Mouse (Mus musculus) heart, embryonic 10.5 days (tissue): Measurements from ENCODE around the gene Rfc1. TPM values are rescaled to one million over a fixed set of nuclear protein-coding genes. Genes with fewer than 3 reads are reported as not detected.
"Not testable (repeated sequence)": the region's sequence is repeated elsewhere in the genome, so short reads cannot be mapped to it uniquely, and the experiment has no call there.

Source experiments
- DNase-seq: peaks from one replicate; pipeline ENCODE4 v3.0.0-alpha.2; 2017; ENCODE audit warnings: low spot score
- H3K27ac ChIP-seq: fragments of 300-500 bp; sonication (generic); 2 replicates; pipeline ENCODE4 v1.5.1; 2016; ENCODE audit warnings: mild to moderate bottlenecking
- H3K27me3 ChIP-seq: fragments of 300-500 bp; sonication (generic); 2 replicates; pipeline ENCODE4 v1.6.1; 2016; ENCODE audit warnings: mild to moderate bottlenecking; ENCODE audit not compliant: poor library complexity, insufficient read depth, severe bottlenecking
- H3K36me3 ChIP-seq: fragments of 300-500 bp; sonication (generic); 2 replicates; pipeline ENCODE4 v1.6.1; 2016; ENCODE audit warnings: mild to moderate bottlenecking, moderate library complexity
- H3K4me1 ChIP-seq: fragments of 300-500 bp; sonication (generic); 2 replicates; pipeline ENCODE4 v1.6.1; 2016; ENCODE audit warnings: mild to moderate bottlenecking
- H3K4me3 ChIP-seq: fragments of 300-500 bp; sonication (generic); 2 replicates; pipeline ENCODE4 v1.5.1; 2016; ENCODE audit warnings: mild to moderate bottlenecking, moderate library complexity
- H3K9me3 ChIP-seq: fragments of 300-500 bp; sonication (generic); 2 replicates; pipeline ENCODE4 v1.6.1; 2016; ENCODE audit warnings: mild to moderate bottlenecking, moderate library complexity
- WGBS: fragments of 180-500 bp; shearing (Covaris S2); methylation state at CpG from one replicate; pipeline ENCODE4 v1.1.7; 2016; 5-methylcytosine and 5-hydroxymethylcytosine counted together
- polyA plus RNA-seq: library from polyadenylated mRNA; unstranded; fragments of >200 nt; fragmentation: Nextera tagmentation; extraction: Ambion mirVana; gene quantifications from 2 replicates; pipeline ENCODE4 v1.2.1, GENCODE M21; 2016

Gene Rfc1
- polyA plus RNA-seq, 1 experiment from 2014 or later: 68.1 TPM

DNA sequence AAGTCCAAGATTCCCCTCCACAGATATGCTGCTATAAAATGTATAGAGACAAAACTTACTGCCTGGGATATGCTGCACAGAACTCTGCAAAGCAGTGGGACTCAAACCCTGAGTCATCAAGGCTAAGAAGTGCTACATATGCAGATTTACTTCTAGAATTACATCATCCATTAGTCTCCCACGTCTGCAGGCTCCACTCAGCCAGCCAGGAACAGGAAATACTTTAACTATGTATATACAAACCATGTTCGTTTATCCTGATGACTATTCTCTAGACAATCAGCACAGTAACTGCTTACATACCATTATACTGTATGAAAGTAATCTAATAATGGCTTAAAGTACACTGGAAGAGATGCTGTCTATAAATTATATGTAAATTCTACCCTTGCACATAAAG lies 41.2 kb downstream of the Rfc1 start:
- no peak for DNase-seq
- 56% methylated on average over 2 of the region's 2 CpGs for WGBS
- 0 out of 2 replicates have a peak, but pooled peaks cover 2% of the 10 kb centered on the region for H3K4me1 ChIP-seq

DNA sequence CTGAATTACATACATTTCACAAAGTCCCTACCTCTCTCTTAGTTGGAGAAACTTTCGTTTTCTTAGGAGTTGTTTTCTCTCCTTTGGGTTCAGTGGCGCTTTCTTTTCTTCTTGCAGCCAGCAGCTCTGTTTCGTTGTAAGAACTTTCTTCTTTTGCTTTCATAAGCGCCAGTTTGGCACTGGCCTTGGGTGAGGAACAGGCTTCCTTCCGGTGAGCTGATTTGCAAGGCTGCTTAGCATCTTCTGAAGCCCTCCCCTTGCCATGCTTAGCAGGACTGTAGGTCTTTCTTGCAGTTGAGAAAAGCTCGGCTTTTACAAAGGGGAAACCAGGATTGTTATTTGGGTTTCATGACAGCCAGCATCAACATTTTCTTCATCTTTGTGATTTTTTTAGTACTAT lies 41.8 kb downstream of the Rfc1 start:
- 85% methylated on average over 6 of the region's 6 CpGs for WGBS
- peaks cover 75% of the 10 kb centered on the region for H3K36me3 ChIP-seq

More for the DNA sequence above, 41.2 kb downstream of the Rfc1 start:
- no peak overlapping the region for H3K27ac ChIP-seq
- H3K4me3 ChIP-seq: no peak overlapping the region
- peaks cover 80% of the 10 kb centered on the region for H3K36me3 ChIP-seq
- no peaks in the 10 kb centered on the region for H3K27me3 ChIP-seq
- H3K9me3 ChIP-seq: no peaks in the 10 kb centered on the region

DNA sequence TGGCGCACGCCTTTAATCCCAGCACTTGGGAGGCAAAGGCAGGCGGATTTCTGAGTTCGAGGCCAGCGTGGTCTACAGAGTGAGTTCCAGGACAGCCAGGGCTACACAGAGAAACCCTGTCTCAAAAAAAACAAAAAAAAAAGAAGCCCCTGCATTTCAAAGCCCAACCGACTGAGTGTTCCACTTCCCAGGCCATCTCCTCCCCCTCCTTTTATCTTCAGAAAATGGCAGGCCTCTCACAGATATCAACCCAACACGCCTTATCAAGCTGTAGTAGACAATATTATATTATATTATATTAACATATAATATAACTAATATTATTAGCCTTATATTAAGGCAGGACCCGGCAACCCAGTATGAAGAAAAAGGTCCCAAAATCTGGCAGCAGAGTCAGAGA lies 46.5 kb downstream of the Rfc1 start:
- WGBS: 74% methylated on average over 8 of the region's 8 CpGs
- DNase-seq: not testable (repeated sequence)
- H3K36me3 ChIP-seq: peaks cover 76% of the 10 kb centered on the region

More for the DNA sequence above, 41.8 kb downstream of the Rfc1 start:
- H3K27me3 ChIP-seq: no peaks in the 10 kb centered on the region
- no peak overlapping the region for H3K27ac ChIP-seq
- 0 out of 2 replicates have a peak, but pooled peaks cover 4% of the 10 kb centered on the region for H3K4me1 ChIP-seq
- no peak for DNase-seq
- H3K9me3 ChIP-seq: no peaks in the 10 kb centered on the region
- H3K4me3 ChIP-seq: no peak overlapping the region

DNA sequence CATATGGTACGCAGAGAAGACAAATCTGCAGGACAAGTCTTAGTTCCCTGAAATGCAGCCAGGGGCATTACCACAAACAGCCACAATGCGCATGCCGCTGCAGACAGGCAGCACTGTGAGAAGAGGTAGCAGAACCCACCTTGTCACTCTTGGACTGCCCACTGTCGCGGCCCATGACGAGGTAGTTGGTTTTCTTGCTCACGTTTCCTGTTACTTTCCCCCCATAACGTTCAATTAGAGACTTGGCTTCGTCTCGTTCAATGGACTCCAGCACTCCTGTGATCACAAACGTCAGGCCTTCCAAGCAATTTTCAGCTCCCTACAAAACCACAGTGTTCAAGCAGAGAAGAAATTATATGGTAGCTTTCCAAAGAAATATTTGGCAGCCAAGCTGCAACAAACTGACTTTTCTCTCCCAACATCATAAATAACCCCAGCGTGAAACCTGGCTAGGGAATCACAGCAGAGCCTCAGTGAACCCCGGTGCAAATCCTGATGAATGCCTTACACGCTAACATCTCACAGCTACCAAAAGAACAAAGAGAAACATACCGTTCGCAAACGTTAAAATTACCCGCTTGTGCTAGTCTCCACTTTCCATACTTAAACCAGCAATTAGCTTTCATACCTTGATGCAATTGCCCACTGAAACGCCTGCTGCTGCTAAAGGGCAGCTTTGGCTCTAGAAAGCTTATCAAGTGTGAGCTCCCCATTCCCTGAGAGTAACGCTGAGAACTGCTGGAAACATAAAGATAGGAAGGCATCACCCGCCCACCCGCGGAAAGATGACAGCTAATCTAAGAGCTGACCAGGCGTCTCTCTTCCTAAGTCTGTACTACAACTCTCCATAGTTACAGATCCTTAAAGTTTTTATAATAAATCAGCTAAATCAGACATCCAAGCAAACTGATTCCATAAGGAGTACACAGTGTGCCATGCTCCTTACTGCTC lies 47.4 kb downstream of the Rfc1 start:
- no peak for DNase-seq
- peaks cover 78% of the 10 kb centered on the region for H3K36me3 ChIP-seq
- 0 out of 2 replicates have a peak, but pooled peaks cover 4% of the 10 kb centered on the region for H3K4me1 ChIP-seq
- no peaks in the 10 kb centered on the region for H3K27me3 ChIP-seq
- H3K4me3 ChIP-seq: no peak overlapping the region
- WGBS: 76% methylated on average over 24 of the region's 24 CpGs
- no peaks in the 10 kb centered on the region for H3K9me3 ChIP-seq
- H3K27ac ChIP-seq: no peak overlapping the region

More for the DNA sequence above, 46.5 kb downstream of the Rfc1 start:
- H3K27ac ChIP-seq, H3K27me3 ChIP-seq, H3K4me1 ChIP-seq, H3K4me3 ChIP-seq, H3K9me3 ChIP-seq: not testable (repeated sequence)

DNA sequence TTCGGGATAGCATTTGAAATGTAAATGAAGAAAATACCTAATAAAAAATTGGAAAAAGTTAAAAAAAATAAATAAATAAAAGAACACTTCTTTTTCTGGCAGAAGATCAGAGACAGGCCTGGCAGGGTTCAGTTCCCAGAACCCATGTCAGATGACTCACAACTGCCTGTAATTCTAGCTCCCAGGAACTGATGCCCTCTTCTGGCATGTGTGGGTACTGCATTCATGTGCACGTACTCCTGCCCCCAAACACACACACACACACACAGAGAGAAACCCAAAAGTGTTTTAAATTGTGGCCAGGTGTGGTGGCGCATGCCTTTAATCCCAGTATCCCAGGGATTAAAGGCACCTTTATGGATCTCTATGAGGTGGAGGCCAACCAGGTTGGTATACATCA lies 51.3 kb downstream of the Rfc1 start:
- Histone ChIP-seq H3K27ac (no peak overlapping the region), H3K27me3 (no peaks in the 10 kb centered on the region), H3K36me3 (peaks cover 58% of the 10 kb centered on the region), H3K4me3 (no peak overlapping the region), H3K4me1 (0 out of 2 replicates have a peak, but pooled peaks cover 4% of the 10 kb centered on the region), H3K9me3 (no peaks in the 10 kb centered on the region)
- WGBS: 93% methylated on average over 3 of the region's 3 CpGs
- no peak for DNase-seq

DNA sequence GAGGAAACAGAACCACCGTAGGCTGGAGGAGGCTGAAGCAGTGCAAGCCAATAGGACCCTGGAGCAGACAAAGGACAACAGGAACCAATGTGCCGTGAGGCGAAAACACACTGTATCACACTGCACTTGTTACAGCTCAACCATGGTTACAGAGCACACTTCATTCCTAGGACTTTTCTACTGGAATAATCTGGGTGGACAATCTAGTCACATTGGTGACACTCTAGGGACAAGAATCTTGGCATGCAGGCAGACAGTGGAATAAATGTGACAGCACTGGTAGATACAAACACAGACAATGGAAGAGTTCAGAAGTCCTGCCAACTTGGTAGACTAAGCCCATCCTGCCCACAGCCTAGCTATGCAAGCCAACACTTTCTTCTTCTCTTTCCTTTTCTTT lies 54.3 kb downstream of the Rfc1 start:
- 93% methylated on average over 3 of the region's 3 CpGs for WGBS
- Histone ChIP-seq H3K36me3 (peaks cover 68% of the 10 kb centered on the region), H3K27me3 (no peaks in the 10 kb centered on the region), H3K4me3 (no peak overlapping the region), H3K9me3 (no peaks in the 10 kb centered on the region), H3K4me1 (no peaks in the 10 kb centered on the region), H3K27ac (no peak overlapping the region)
- DNase-seq: no peak

DNA sequence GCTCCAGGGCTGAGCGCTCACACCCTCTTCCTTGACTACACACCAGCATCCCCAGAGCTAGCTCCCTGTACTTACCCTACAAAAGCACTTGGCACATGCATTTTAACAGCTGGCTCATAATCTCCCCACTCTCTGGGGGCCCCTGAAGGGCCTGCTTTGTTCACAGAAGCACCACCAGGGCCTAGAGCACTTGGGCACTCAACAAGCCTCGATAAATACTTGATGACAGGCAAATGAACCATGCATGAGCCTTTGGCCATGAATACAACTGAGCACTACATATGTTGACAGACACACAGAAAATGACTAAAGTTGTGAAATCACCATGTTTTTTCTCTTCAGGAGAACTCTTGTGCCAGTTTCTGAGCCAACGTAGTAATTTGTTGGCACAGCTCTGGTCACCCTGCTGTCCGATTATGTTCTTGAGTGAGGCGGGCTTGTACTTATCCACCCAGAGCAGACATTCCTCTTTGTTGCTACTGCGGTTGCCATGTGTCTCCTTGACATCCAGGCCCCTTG lies 56.3 kb downstream of the Rfc1 start:
- 90% methylated on average over 6 of the region's 6 CpGs for WGBS
- DNase-seq: no peak
- H3K36me3 ChIP-seq: peaks cover 66% of the 10 kb centered on the region

DNA sequence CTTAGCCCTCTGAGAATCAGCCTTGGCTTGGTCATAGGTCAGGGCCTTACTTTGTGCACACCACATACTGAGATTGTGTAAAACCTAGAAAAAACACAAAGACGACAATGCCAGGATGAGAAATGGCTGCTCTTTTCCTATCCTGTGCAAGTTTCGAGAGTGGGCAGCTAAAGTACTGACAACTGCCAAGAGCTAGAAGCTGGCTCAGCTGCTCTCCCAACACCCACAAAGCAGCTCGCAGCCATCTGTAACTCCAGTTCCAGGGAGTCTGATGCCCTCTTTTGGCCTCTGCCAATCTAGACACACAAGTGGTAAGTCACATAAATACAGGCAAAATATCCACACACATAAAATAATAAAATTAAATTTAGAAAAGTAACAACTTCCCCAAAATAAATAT lies 61.5 kb downstream of the Rfc1 start:
- no peak for DNase-seq
- 87% methylated on average over 3 of the region's 3 CpGs for WGBS
- H3K27me3 ChIP-seq: no peaks in the 10 kb centered on the region

More for the DNA sequence above, 56.3 kb downstream of the Rfc1 start:
- H3K4me3 ChIP-seq: no peak overlapping the region
- H3K9me3 ChIP-seq: no peaks in the 10 kb centered on the region
- no peak overlapping the region for H3K27ac ChIP-seq
- no peaks in the 10 kb centered on the region for H3K4me1 ChIP-seq
- H3K27me3 ChIP-seq: no peaks in the 10 kb centered on the region

DNA sequence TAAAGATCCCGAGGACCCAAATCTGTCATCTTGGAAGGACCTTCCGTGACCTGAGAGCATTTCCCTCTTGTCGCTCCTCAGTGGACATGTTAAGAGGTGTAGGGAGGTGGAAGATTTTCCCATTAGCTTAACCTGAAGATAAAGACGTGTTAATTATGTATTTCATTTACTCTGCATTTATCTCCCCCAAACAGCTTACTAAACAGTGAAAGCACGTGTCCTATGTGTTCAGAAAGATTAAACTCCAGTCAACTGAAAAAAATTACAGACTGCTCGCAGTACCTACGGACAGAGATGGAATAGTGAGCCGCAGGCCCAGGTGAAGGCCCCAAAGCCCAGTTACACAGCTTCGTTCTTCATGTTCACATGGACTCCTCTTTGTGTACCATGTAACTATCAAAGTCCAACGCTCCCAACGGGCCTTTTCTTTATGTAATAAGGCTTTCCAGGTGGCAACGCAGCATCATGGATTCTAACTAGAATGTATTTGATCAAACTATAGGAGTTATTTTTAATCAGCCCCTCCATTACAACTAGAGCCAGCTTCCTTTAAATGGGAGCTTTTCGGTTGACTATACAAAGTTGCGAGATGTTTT lies 77.5 kb downstream of the Rfc1 start:
- Histone ChIP-seq H3K27ac (no peak overlapping the region), H3K27me3 (no peaks in the 10 kb centered on the region), H3K36me3 (peaks cover 71% of the 10 kb centered on the region)

More for the DNA sequence above, 61.5 kb downstream of the Rfc1 start:
- H3K36me3 ChIP-seq: peaks cover 84% of the 10 kb centered on the region
- no peaks in the 10 kb centered on the region for H3K9me3 ChIP-seq
- H3K27ac ChIP-seq: no peak overlapping the region
- H3K4me3 ChIP-seq: no peak overlapping the region
- no peaks in the 10 kb centered on the region for H3K4me1 ChIP-seq

DNA sequence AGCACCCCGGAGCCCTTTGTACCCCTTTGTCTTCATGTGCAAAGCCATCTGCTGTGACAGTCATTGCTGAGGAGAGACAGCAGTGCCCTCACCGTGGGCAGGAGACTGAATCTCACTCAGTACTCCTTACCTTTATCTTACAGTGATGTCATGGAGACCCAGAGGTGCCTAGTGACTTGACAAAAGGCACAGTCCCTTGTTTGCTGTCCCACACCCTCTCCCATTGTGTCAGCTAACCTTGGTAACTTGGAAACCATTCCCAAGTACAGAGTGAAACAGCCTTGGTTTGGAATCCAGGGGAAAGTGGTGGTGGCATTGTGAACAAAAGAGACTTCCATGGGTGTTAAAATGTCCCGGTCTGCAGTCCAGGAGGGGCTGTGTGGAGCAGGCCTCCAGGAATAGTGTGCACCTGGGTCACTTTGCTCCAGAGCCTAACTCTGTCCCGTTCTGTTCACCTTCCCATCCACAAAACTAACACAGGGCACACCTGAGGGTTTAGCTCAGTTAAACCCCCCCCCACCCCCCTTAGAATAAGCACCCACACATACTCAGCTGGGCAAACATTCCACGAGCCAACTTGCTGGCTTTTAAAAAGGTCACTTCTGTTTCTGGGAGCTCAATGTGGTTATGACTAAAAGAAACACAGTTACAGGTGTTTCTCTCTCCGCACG lies 85.2 kb downstream of the Rfc1 start:
- no peaks in the 10 kb centered on the region for H3K9me3 ChIP-seq
- no peak overlapping the region for H3K27ac ChIP-seq
- 73% methylated on average over 7 of the region's 7 CpGs for WGBS
- H3K4me1 ChIP-seq: peaks cover 5% of the 10 kb centered on the region; the same call in 1 of the 2 replicates
- H3K4me3 ChIP-seq: no peak overlapping the region
- H3K27me3 ChIP-seq: no peaks in the 10 kb centered on the region
- DNase-seq: no peak
- peaks cover 31% of the 10 kb centered on the region for H3K36me3 ChIP-seq

More for the DNA sequence above, 77.5 kb downstream of the Rfc1 start:
- no peaks in the 10 kb centered on the region for H3K9me3 ChIP-seq
- 90% methylated on average over 14 of the region's 14 CpGs for WGBS
- H3K4me3 ChIP-seq: no peak overlapping the region
- no peak for DNase-seq
- no peaks in the 10 kb centered on the region for H3K4me1 ChIP-seq

DNA sequence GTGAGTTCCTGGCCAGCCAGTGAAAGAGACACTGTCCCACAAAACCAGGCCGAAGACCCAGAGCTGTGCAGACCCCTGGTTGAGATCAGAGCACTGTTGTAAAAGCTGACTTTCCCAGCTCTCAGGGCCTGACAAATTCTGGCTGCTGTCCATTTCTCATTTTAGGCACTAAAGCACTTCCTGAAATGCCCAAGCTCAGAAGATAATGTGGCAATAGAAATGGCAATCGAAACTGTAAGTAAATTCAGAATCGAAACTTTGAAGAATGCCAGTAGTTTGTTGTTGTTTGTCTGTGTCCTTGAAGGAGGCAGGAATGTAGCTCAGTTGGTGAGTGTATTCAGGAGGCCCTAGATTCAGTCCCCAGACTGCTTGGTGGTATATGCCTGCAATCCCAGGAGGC lies 88.2 kb downstream of the Rfc1 start:
- no peak overlapping the region for H3K27ac ChIP-seq
- no peak overlapping the region for H3K4me3 ChIP-seq
- no peak for DNase-seq
- no peaks in the 10 kb centered on the region for H3K27me3 ChIP-seq
- H3K36me3 ChIP-seq: peaks cover 17% of the 10 kb centered on the region
- 84% methylated on average over 3 of the region's 3 CpGs for WGBS
- peaks cover 5% of the 10 kb centered on the region; the same call in 1 of the 2 replicates for H3K4me1 ChIP-seq
- H3K9me3 ChIP-seq: no peaks in the 10 kb centered on the region

DNA sequence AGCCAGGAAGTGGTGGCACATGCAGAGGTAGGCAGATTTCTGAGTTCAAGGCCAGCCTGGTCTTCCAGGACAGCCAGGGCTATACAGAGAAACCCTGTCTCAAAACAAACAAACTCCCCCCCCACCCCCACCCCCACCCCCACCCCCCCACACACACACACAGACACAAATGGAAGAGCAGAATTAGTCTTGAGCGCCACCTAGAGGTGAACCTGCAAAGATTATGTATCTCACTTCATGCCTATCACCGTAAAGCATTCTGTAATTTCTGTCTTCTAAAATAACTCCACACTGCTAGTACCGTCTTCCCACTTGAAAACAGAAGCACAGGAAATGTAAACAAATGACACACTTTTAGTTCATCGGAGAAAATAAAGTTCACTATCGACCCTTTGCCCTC lies 92.7 kb downstream of the Rfc1 start:
- WGBS: 51% methylated on average over 5 of the region's 5 CpGs
- Histone ChIP-seq H3K36me3 (peaks cover 4% of the 10 kb centered on the region; the same call in 1 of the 2 replicates), H3K27ac (no peak overlapping the region), H3K9me3 (no peaks in the 10 kb centered on the region), H3K4me3 (no peak overlapping the region), H3K27me3 (no peaks in the 10 kb centered on the region), H3K4me1 (no peaks in the 10 kb centered on the region)
- DNase-seq: no peak
